Mouse (Mus musculus) adrenal gland, postnatal 14 days (tissue): ENCODE results near the gene Ugt1a5. TPM values are rescaled to one million over a fixed set of nuclear protein-coding genes. Genes with fewer than 3 reads are reported as not detected.

Experiments
- DNase-seq: peaks from one replicate; pipeline ENCODE4 v3.0.0; 2021; ENCODE audit warnings: mixed read lengths
- total RNA-seq: library from RNA; stranded (reverse); gene quantifications from 2 replicates; pipeline ENCODE4 v1.2.3, GENCODE M21; 2021

Ugt1a5 gene
- total RNA-seq, 1 experiment from 2014 or later, result 0.37 TPM

DNA sequence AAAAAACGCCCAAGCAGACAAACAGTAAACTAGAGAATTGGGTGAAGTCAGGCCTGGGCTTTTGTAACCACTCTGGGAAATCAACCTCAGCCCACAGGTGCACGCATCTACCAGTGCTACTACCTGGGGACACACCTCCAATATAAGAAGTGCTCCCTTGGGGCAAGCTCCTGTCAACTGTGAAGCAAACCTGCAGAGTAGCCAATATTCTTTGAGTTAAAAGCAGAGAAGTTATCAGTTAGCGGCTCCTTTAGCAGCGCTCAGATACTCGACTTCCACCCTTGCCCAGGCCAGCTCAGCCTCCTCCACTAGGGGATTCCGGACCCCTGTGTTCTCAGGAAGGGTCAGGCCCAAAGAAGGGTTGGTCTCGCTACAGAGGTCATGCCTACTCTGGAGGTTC, 95.9 kb downstream of the Ugt1a5 start:
- DNase-seq, result no peak

DNA sequence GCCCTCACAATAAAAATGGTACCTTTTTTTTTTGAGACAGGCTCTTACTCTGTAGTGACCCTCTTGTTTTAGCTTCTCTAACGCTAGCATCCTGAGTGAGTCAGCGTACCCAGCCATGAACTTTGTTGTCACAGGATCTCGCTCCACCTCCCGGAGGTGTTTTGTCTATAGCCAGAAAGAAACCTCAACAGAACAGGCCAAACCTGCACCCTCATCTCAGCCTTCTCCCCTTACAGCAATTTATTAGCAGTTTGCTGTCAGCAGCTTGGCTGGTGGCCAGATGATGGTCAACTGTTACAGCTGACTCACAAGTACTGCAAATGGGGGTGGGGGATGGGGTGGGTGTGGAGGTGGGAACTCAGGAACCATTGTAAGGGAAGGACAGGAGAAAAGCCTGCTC, 96.4 kb downstream of the Ugt1a5 start:
- DNase-seq, result peak; percentile 93

GRCm38 (mm10) chr1:88262961-88263360, 97.1 kb downstream of the Ugt1a5 start:
- no peak for DNase-seq

- no peak for DNase-seq
These were observed 98.0 kb downstream of the Ugt1a5 start for GRCm38 (mm10) chr1:88263778-88264177.

- DNase-seq, result peak; percentile 67
These were observed 98.5 kb downstream of the Ugt1a5 start for GRCm38 (mm10) chr1:88264237-88264868.

DNA sequence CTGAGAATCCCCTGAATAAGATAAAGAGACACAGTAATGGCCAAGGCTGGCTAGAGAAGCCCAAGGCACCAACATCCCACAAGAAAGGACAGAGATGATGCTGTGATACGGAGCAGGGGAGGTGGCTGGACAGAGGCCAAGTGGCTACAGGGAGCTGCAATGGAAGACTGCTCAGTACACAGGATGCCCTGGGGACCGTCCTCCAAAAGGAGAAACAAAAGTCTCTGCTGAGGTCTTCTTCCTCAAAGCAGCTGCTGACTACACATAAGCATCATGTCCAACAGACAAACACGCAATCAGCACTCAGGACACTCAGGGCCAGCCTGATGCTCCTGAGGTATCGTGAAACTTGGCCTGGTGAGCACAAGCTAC, 99.0 kb downstream of the Ugt1a5 start:
- peak; percentile 74 for DNase-seq

- no peak for DNase-seq
These were observed 100.3 kb downstream of the Ugt1a5 start for GRCm38 (mm10) chr1:88266123-88266522.

- no peak for DNase-seq
These were observed 101.7 kb downstream of the Ugt1a5 start for GRCm38 (mm10) chr1:88267489-88267888.

DNA sequence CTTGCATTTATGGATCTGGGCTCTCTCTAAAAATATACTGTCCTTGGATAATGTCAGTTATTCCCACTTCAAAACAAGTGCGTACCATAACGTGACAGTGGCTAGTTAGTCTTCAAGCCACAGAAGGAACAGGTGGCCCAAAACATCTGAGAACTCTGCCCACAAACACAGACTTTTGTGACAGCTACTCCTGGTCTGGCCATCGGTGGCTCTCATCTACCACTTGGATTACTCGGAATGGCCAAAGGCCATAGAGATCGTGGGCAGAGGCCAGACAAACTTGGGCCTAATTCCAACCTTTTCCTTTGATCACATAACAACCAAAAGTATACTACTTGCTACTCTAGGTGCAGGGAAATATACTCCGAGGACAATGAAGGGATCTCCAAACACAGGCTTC, 102.3 kb downstream of the Ugt1a5 start:
- no peak for DNase-seq

Other genes with a start within 250 kb of the Ugt1a5 start
- gene Usp40, start 157.5 kb upstream of the Ugt1a5 start, total RNA-seq, result 25.5 and 27.1 TPM in 2 replicates
- 1.4 TPM in 1 of 2 replicates, not detected in the other for gene Ugt1a10, start 110.6 kb upstream of the Ugt1a5 start, total RNA-seq
- gene Ugt1a9, start 95.2 kb upstream of the Ugt1a5 start, total RNA-seq, result 0.30 and 5.9 TPM in 2 replicates
- not detected in 2 replicates for gene Ugt1a8, start 78.2 kb upstream of the Ugt1a5 start, total RNA-seq
- gene Ugt1a7c, start 71.0 kb upstream of the Ugt1a5 start, total RNA-seq, result 1.9 and 2.6 TPM in 2 replicates
- gene Ugt1a6b, start 62.8 kb upstream of the Ugt1a5 start, total RNA-seq, result 5.3 and 11.5 TPM in 2 replicates
- 10.5 and 12.8 TPM in 2 replicates for gene Ugt1a6a, start 31.2 kb upstream of the Ugt1a5 start, total RNA-seq
- gene Ugt1a2, start 34.6 kb downstream of the Ugt1a5 start, total RNA-seq, result 0.22 and 0.26 TPM in 2 replicates
- gene Dnajb3, start 39.8 kb downstream of the Ugt1a5 start, total RNA-seq, result 2.6 and 2.8 TPM in 2 replicates
- gene Ugt1a1, start 45.9 kb downstream of the Ugt1a5 start, total RNA-seq, result 11.5 and 47.2 TPM in 2 replicates
- gene Mroh2a, start 61.0 kb downstream of the Ugt1a5 start, total RNA-seq, result 0.04 and 0.26 TPM in 2 replicates
- gene Hjurp, start 111.6 kb downstream of the Ugt1a5 start, total RNA-seq, result 57.7 and 64.9 TPM in 2 replicates
- gene Trpm8, start 111.6 kb downstream of the Ugt1a5 start, total RNA-seq, result not detected in 2 replicates
- 2.5 and 49.5 TPM in 2 replicates for gene Spp2, start 240.9 kb downstream of the Ugt1a5 start, total RNA-seq